Mouse (Mus musculus) lung, postnatal 0 days (tissue): ENCODE measurements around the gene Tmem247.

Experiments used
- CTCF ChIP-seq: IDR thresholded peaks from 2 replicates; pipeline ENCODE4 v1.5.1; 2016; ENCODE audit warnings: antibody characterized with exemption, mild to moderate bottlenecking
- EP300 ChIP-seq: IDR thresholded peaks from 2 replicates; pipeline ENCODE4 v1.6.1; 2016; ENCODE audit warnings: antibody characterized with exemption, mild to moderate bottlenecking, control low read depth

DNA sequence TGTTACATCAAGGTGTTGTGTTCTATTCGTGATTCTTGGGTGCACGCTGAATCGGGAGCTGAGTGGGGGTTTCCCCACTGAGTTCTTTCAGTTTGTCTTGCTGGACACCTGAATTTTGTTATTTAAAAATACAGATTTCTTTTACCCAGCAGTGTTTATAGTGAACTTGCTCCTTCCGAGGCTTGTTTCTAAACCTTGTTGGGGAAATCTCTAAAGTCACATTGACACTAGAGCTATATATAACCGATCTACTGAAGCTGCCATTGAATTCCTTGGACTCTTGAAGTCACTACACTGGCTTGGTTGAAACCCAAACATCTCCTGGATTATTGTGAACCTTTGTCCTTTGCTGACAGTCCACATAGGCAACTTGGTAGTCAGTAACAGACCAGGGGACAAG lies 40.1 kb downstream of the Tmem247 start:
- TF ChIP-seq CTCF (no peak), EP300 (no peak)
